In the genomic region with DNA sequence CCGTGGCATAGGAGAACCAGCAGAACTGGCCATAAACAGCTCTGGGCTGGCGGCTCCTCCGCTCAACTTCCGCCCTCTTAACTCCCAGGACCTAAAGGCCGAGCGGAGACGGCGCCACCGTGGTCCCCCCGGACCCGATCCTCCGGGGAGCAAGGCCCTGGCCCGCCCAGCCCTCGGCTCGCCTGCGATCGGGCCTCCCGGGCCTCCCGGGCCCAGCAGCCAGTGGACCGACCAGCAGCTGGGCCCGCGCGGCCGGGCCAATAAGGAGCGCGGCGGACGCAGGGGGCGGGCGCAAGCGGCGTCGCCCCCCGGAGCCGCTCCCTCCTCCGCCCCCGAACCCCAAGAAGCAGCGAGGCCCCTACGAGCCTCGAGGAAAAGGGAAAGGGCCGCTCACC, we compare ENCODE assay signal across 8 mouse cellular contexts. TPM values are rescaled to one million over a fixed set of nuclear protein-coding genes. Genes with fewer than 3 reads are reported as not detected.
A peak's percentile ranks its signal among the peaks of the same experiment; 100 is the strongest.
DNase-seq lines count a peak whose midpoint lies in the region; ATAC-seq and TF ChIP-seq lines count a peak whose summit lies in the region.

No protein-coding gene starts in this region.

- TF ChIP-seq POLR2A in MEL (IDR thresholded peaks at IDR 0.05; ENCODE audit: control insufficient read depth in 1 of 2, insufficient read depth in 1 of 2, low read depth in 1 of 2, low read length in 2 of 2, poor library complexity in 1 of 2), result no peak

- H3K36me3 ChIP-seq in heart, embryonic 13.5 days, result peaks cover 41% of the 10 kb centered on the region
- H3K36me3 ChIP-seq in MEL (ENCODE audit: control insufficient read depth in 1 of 2, insufficient read depth in 2 of 2, low read length in 2 of 2), result peaks cover 2 to 7% of the 10 kb centered on the region in 2 experiments
- peaks cover 33% of the 10 kb centered on the region for H3K36me3 ChIP-seq in forebrain, embryonic 13.5 days (ENCODE audit: poor library complexity, severe bottlenecking)
- H3K36me3 ChIP-seq in liver, embryonic 14.5 days (replicated peaks; ENCODE audit: control insufficient read depth, insufficient read depth, low read depth), result peaks cover 21% of the 10 kb centered on the region

- ATAC-seq in heart, embryonic 13.5 days (ENCODE audit: extremely low read depth, insufficient number of reproducible peaks, low FRiP score, low TSS enrichment), result peak; percentile 87
- ATAC-seq in forebrain, embryonic 13.5 days, result peak; percentile 79
- peak; percentile 80 for ATAC-seq in liver, embryonic 14.5 days (ENCODE audit: insufficient read depth)

- peaks cover 51% of the 10 kb centered on the region for H3K79me2 ChIP-seq in MEL (ENCODE audit: control insufficient read depth, insufficient read depth, low read length, poor library complexity)

- TF ChIP-seq EP300 in MEL (IDR thresholded peaks at IDR 0.05; ENCODE audit: low read depth in 1 of 2, low read length in 2 of 2), result no peak
- TF ChIP-seq EP300 in liver, embryonic 14.5 days (IDR thresholded peaks at IDR 0.05; ENCODE audit: low read depth), result no peak

- DNase-seq in heart, postnatal 25 days (ENCODE audit: low spot score), result no peak
- peak; percentile 62 for DNase-seq in MEL (ENCODE audit: low read depth, low spot score)
- DNase-seq in liver, embryonic 14.5 days (ENCODE audit: low read depth in 3 of 3, low spot score in 3 of 3), result no peak
- DNase-seq in urinary bladder, postnatal 36 days (ENCODE audit: low spot score in 2 of 2), result no peak
- no peak for DNase-seq in right cerebral cortex, adult 18-20 months
- DNase-seq in spleen, adult 12 weeks (ENCODE audit: low spot score), result no peak

- H3K4me3 ChIP-seq in heart, embryonic 13.5 days, result peak overlapping the region; percentile 82
- peak overlapping the region; percentile 97 to 98 for H3K4me3 ChIP-seq in MEL (ENCODE audit: control insufficient read depth in 1 of 2, insufficient read depth in 1 of 2, low read depth in 2 of 2, low read length in 2 of 2)
- H3K4me3 ChIP-seq in forebrain, embryonic 13.5 days, result peak overlapping the region; percentile 87
- peak overlapping the region; percentile 78 to 82 for H3K4me3 ChIP-seq in liver, embryonic 14.5 days (ENCODE audit: insufficient read depth in 1 of 2, low read depth in 2 of 2, low read length in 2 of 2)

- intact Hi-C loops in heart, postnatal 25 days (cut with DNase I), result loop anchor here (2.0 kb wide), 1 partner anchor 24 kb away; the partner anchor contains the start of gene Cyb5r3

- peak overlapping the region; percentile 97 for H3K9ac ChIP-seq in heart, embryonic 13.5 days
- peak overlapping the region; percentile 91 for H3K9ac ChIP-seq in MEL (ENCODE audit: control insufficient read depth, low read depth, low read length, poor library complexity, severe bottlenecking)
- H3K9ac ChIP-seq in forebrain, embryonic 13.5 days, result peak overlapping the region; percentile 93
- peak overlapping the region; percentile 83 for H3K9ac ChIP-seq in liver, embryonic 14.5 days (replicated peaks)

- no peak for TF ChIP-seq CTCF in MEL (IDR thresholded peaks at IDR 0.05 in 2 of 3, conservative IDR thresholded peaks at IDR 0.05 in 1 of 3; ENCODE audit: control insufficient read depth in 1 of 3, insufficient read depth in 1 of 3, low read depth in 2 of 3, low read length in 3 of 3, poor library complexity in 1 of 3, severe bottlenecking in 1 of 3)
- no peak for TF ChIP-seq CTCF in liver, embryonic 14.5 days (IDR thresholded peaks at IDR 0.05; ENCODE audit: low read depth)

- TF ChIP-seq RAD21 in MEL (IDR thresholded peaks at IDR 0.05; ENCODE audit: low read depth, low read length), result no peak

- 0% methylated on average over 39 of the region's 41 CpGs for WGBS in heart, embryonic 13.5 days
- 0% methylated on average over 18 of the region's 41 CpGs for WGBS in forebrain, embryonic 13.5 days
- WGBS in liver, embryonic 14.5 days (ENCODE audit: insufficient replicate concordance), result 0% methylated on average over 27 of the region's 41 CpGs

- peak overlapping the region; percentile 79 for H3K4me2 ChIP-seq in heart, embryonic 13.5 days
- H3K4me2 ChIP-seq in forebrain, embryonic 13.5 days, result peak overlapping the region; percentile 95
- H3K4me2 ChIP-seq in liver, embryonic 14.5 days (ENCODE audit: low read depth), result peak overlapping the region; percentile 95

- no peaks in the 10 kb centered on the region for H3K27me3 ChIP-seq in heart, embryonic 13.5 days (replicated peaks)
- H3K27me3 ChIP-seq in MEL (ENCODE audit: control insufficient read depth in 1 of 2, insufficient read depth in 2 of 2, low read length in 2 of 2), result no peaks in the 10 kb centered on the region
- no peaks in the 10 kb centered on the region for H3K27me3 ChIP-seq in forebrain, embryonic 13.5 days
- H3K27me3 ChIP-seq in liver, embryonic 14.5 days (ENCODE audit: control insufficient read depth, insufficient read depth, low read length), result no peaks in the 10 kb centered on the region

- peak overlapping the region; percentile 96 for H3K27ac ChIP-seq in heart, embryonic 13.5 days (replicated peaks)
- H3K27ac ChIP-seq in MEL (ENCODE audit: control insufficient read depth, low read depth, low read length), result peak overlapping the region; percentile 66
- H3K27ac ChIP-seq in forebrain, embryonic 13.5 days, result peak overlapping the region; percentile 97
- peak overlapping the region; percentile 88 for H3K27ac ChIP-seq in liver, embryonic 14.5 days

- peaks cover 23% of the 10 kb centered on the region for H3K4me1 ChIP-seq in heart, embryonic 13.5 days
- peaks cover 0 to 16% of the 10 kb centered on the region in 2 experiments; a peak in 2 of 4 replicates for H3K4me1 ChIP-seq in MEL (ENCODE audit: control insufficient read depth in 1 of 2, insufficient read depth in 2 of 2, low read length in 2 of 2)
- H3K4me1 ChIP-seq in forebrain, embryonic 13.5 days, result peaks cover 21% of the 10 kb centered on the region
- H3K4me1 ChIP-seq in liver, embryonic 14.5 days (replicated peaks; ENCODE audit: control insufficient read depth in 2 of 2, insufficient read depth in 2 of 2, low read length in 1 of 2), result peaks cover 6 to 7% of the 10 kb centered on the region in 2 experiments; a peak in 3 of 4 replicates

- H3K9me3 ChIP-seq in heart, embryonic 13.5 days, result no peaks in the 10 kb centered on the region
- H3K9me3 ChIP-seq in MEL (replicated peaks; ENCODE audit: insufficient read depth, low read length), result no peaks in the 10 kb centered on the region
- no peaks in the 10 kb centered on the region for H3K9me3 ChIP-seq in forebrain, embryonic 13.5 days (replicated peaks)
- no peaks in the 10 kb centered on the region for H3K9me3 ChIP-seq in liver, embryonic 14.5 days (ENCODE audit: control insufficient read depth, low read length)

TF ChIP-seq in MEL, 35 proteins besides CTCF, POLR2A, EP300 and RAD21 (continues in another document):
- no peak for TF ChIP-seq MAZ (IDR thresholded peaks at IDR 0.05; ENCODE audit: low read depth, low read length)
- TF ChIP-seq ZC3H11A (IDR thresholded peaks at IDR 0.05; ENCODE audit: low read depth, low read length), result no peak
- no peak for TF ChIP-seq ETS1 (IDR thresholded peaks at IDR 0.05; ENCODE audit: low read depth, low read length)
- no peak for TF ChIP-seq USF1 (IDR thresholded peaks at IDR 0.05; ENCODE audit: low read depth, low read length)
- TF ChIP-seq MEF2A (IDR thresholded peaks at IDR 0.05; ENCODE audit: extremely low read depth, insufficient replicate concordance, low read depth, low read length, poor library complexity, severe bottlenecking), result no peak
- no peak for TF ChIP-seq POLR2AphosphoS5 (IDR thresholded peaks at IDR 0.05; ENCODE audit: borderline replicate concordance, low read depth, low read length)

RNA-seq across cellular contexts. Expression of gene Poldip3, which starts 0.4 kb away (rescaled TPM):
- polyA plus RNA-seq in heart, embryonic 13.5 days (2015; fragmentation: Nextera tagmentation; extraction: Ambion mirVana), result 73.9 and 74.2 TPM in 2 replicates
- total RNA-seq in heart, postnatal 25 days (2021), result 10 to 100 TPM; 27.3 to 29.8 TPM
- total RNA-seq in MEL (2012; rRNA removed), result 104 and 113 TPM in 2 replicates
- 100 to 1,000 TPM in 1 of 2 experiments, not detected in 1; 123 TPM for polyA plus RNA-seq in MEL (2012; ENCODE audit: insufficient read depth in 1 of 2, insufficient read length in 2 of 2, low read depth in 1 of 2, low replicate concordance in 2 of 2, missing spikeins in 1 of 2)
- polyA plus RNA-seq in forebrain, embryonic 13.5 days (2015; fragmentation: Nextera tagmentation; extraction: Ambion mirVana), result 155 and 168 TPM in 2 replicates
- polyA plus RNA-seq in liver, embryonic 14.5 days (2012; rRNA removed), result 22.8 and 25.1 TPM in 2 replicates
- 49.4 and 58.5 TPM in 2 replicates for polyA plus RNA-seq in liver, embryonic 14.5 days (2014; fragmentation: Nextera tagmentation; extraction: Ambion mirVana)

RNA-seq across cellular contexts. Expression of gene Cyb5r3, which starts 23.6 kb away (rescaled TPM):
- 127 and 137 TPM in 2 replicates for polyA plus RNA-seq in heart, embryonic 13.5 days (2015; fragmentation: Nextera tagmentation; extraction: Ambion mirVana)
- 10 to 100 TPM; 80.4 to 85.5 TPM for total RNA-seq in heart, postnatal 25 days (2021)
- 20.8 and 22.6 TPM in 2 replicates for total RNA-seq in MEL (2012; rRNA removed)
- polyA plus RNA-seq in MEL (2012; ENCODE audit: insufficient read depth in 1 of 2, insufficient read length in 2 of 2, low read depth in 1 of 2, low replicate concordance in 2 of 2, missing spikeins in 1 of 2), result 10 to 100 TPM in 1 of 2 experiments, not detected in 1; 67.0 TPM
- polyA plus RNA-seq in forebrain, embryonic 13.5 days (2015; fragmentation: Nextera tagmentation; extraction: Ambion mirVana), result 99.0 and 107 TPM in 2 replicates
- polyA plus RNA-seq in liver, embryonic 14.5 days (2012; rRNA removed), result 88.8 and 94.0 TPM in 2 replicates
- 103 and 109 TPM in 2 replicates for polyA plus RNA-seq in liver, embryonic 14.5 days (2014; fragmentation: Nextera tagmentation; extraction: Ambion mirVana)

RNA-seq across cellular contexts. Expression of gene Rrp7a, which starts 26.2 kb away (rescaled TPM):
- polyA plus RNA-seq in heart, embryonic 13.5 days (2015; fragmentation: Nextera tagmentation; extraction: Ambion mirVana), result 41.1 and 45.9 TPM in 2 replicates
- 10 to 100 TPM; 40.3 to 41.9 TPM for total RNA-seq in heart, postnatal 25 days (2021)
- 134 and 155 TPM in 2 replicates for total RNA-seq in MEL (2012; rRNA removed)
- polyA plus RNA-seq in MEL (2012; ENCODE audit: insufficient read depth in 1 of 2, insufficient read length in 2 of 2, low read depth in 1 of 2, low replicate concordance in 2 of 2, missing spikeins in 1 of 2), result 100 to 1,000 TPM; 283 to 483 TPM
- 64.2 and 77.1 TPM in 2 replicates for polyA plus RNA-seq in forebrain, embryonic 13.5 days (2015; fragmentation: Nextera tagmentation; extraction: Ambion mirVana)
- 16.0 and 23.9 TPM in 2 replicates for polyA plus RNA-seq in liver, embryonic 14.5 days (2012; rRNA removed)
- 21.2 and 22.3 TPM in 2 replicates for polyA plus RNA-seq in liver, embryonic 14.5 days (2014; fragmentation: Nextera tagmentation; extraction: Ambion mirVana)

RNA-seq across cellular contexts. Expression of gene Serhl, which starts 59.5 kb away (rescaled TPM):
- 61.0 and 62.8 TPM in 2 replicates for polyA plus RNA-seq in heart, embryonic 13.5 days (2015; fragmentation: Nextera tagmentation; extraction: Ambion mirVana)
- 10 to 100 TPM; 40.5 to 44.8 TPM for total RNA-seq in heart, postnatal 25 days (2021)
- total RNA-seq in MEL (2012; rRNA removed), result 19.5 and 19.6 TPM in 2 replicates
- polyA plus RNA-seq in MEL (2012; ENCODE audit: insufficient read depth in 1 of 2, insufficient read length in 2 of 2, low read depth in 1 of 2, low replicate concordance in 2 of 2, missing spikeins in 1 of 2), result 10 to 100 TPM in 1 of 2 experiments, not detected in 1; 57.3 TPM
- 35.4 and 36.9 TPM in 2 replicates for polyA plus RNA-seq in forebrain, embryonic 13.5 days (2015; fragmentation: Nextera tagmentation; extraction: Ambion mirVana)
- polyA plus RNA-seq in liver, embryonic 14.5 days (2012; rRNA removed), result 6.9 and 12.4 TPM in 2 replicates
- 14.8 and 17.2 TPM in 2 replicates for polyA plus RNA-seq in liver, embryonic 14.5 days (2014; fragmentation: Nextera tagmentation; extraction: Ambion mirVana)
